Mouse (Mus musculus): ENCODE measurements around the gene 1810065E05Rik. TPM values are rescaled to one million over a fixed set of nuclear protein-coding genes. Genes with fewer than 3 reads are reported as not detected.

1810065E05Rik gene
- polyA plus RNA-seq (2016; fragmentation: Nextera tagmentation; extraction: Ambion mirVana): not detected in 2 replicates

DNA sequence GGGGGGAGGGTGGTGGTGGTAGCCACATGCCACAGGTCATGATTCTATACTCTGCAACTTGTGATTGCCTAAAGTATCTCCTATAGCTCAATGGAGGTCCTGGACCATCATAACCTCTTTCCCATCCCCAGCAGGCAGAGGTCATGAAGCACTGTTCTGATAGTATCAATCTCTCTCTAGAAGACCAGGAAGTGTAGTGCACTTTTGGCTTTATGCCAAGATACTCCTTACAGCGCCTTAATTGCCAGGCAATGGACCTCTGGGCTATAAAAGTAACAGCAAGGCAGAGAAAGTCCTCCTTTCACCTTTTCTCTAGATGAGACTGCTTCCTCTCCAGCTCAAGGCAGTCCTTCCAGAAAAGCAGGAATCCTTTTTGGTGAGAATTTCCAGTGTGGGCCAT lies at the start of gene 1810065E05Rik:
1810065E05Rik (plus strand) TSS at position 297 of the 400 bp plus-strand sequence.
- no peaks in the 10 kb centered on the region for H3K27me3 ChIP-seq (replicated peaks)
- H3K36me3 ChIP-seq: no peaks in the 10 kb centered on the region
- no peak within 1 kb of the TSS for H3K9ac ChIP-seq
- H3K27ac ChIP-seq: no peak within 1 kb of the TSS
- 50% methylated on average over 1 of the region's 1 CpGs for WGBS (ENCODE audit: insufficient replicate concordance)
- H3K4me1 ChIP-seq: no peaks in the 10 kb centered on the region
- H3K4me2 ChIP-seq: no peak within 1 kb of the TSS
- no peaks in the 10 kb centered on the region for H3K9me3 ChIP-seq (replicated peaks)
- no peak within 1 kb of the TSS for H3K4me3 ChIP-seq
- no peak for ATAC-seq

DNA sequence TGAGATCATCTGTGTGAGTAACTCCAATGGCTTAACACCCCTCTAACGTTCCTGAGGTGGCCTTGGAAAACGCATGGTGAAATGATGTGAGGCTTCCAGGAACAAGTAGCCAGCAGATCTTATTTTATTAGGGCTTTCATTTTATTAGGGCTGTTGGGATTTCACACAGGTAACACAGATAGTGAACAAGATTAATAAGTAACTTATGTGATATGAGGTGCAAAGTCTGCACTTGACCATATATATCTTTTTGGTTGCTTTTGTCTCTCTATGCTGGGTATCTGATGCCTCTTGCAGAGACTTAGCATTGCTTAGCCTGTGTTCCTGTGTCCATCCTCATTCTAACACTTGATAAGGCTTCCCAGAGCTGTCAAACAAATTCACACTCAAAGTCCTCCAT lies 43.6 kb upstream of the 1810065E05Rik start:
- Histone ChIP-seq H3K4me2 (no peak overlapping the region), H3K4me3 (no peak overlapping the region), H3K9ac (no peak overlapping the region), H3K27me3 (replicated peaks) (peaks cover 27% of the 10 kb centered on the region; the same call in 1 of the 2 replicates), H3K27ac (no peak overlapping the region), H3K9me3 (replicated peaks) (no peaks in the 10 kb centered on the region), H3K36me3 (no peaks in the 10 kb centered on the region), H3K4me1 (peaks cover 7% of the 10 kb centered on the region)
- ATAC-seq: no peak
- 48% methylated on average over 2 of the region's 2 CpGs for WGBS (ENCODE audit: insufficient replicate concordance)

GRCm38 (mm10) chr11:58377686-58378085 lies 43.2 kb upstream of the 1810065E05Rik start:
- ATAC-seq: no peak

DNA sequence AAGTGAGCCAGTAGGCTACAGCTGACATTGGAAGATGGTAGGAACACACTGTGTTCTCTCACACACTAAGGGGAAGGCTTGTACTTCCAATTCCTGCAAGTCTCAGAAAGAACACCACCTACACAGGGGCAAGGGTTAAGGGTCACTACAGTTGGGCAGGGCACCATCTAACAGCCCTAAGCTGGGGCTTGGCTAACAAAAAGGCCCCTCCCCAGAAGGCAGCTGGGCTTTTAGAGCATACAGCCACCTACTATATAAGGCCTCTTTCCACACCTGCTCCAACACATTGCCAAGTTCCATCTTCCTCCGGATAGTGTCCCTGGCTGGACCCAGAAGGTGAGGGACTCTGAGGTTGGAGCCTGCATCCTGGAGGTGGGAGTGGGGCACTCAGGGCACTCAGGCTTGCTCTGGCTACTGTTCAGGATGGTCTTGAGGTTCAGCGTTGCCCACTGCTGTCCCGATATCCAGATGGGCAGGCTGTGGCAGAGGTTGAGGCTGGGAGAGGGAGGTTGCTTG lies 42.1 kb upstream of the 1810065E05Rik start, which contains the start of gene Lypd8:
Lypd8 (plus strand) TSS at position 281 of the 516 bp plus-strand sequence.
- Histone ChIP-seq H3K4me3 (no peak within 1 kb of the TSS), H3K27me3 (replicated peaks) (peaks cover 28% of the 10 kb centered on the region; the same call in 1 of the 2 replicates), H3K9ac (no peak within 1 kb of the TSS), H3K27ac (no peak within 1 kb of the TSS), H3K9me3 (replicated peaks) (no peaks in the 10 kb centered on the region), H3K36me3 (no peaks in the 10 kb centered on the region), H3K4me2 (no peak within 1 kb of the TSS), H3K4me1 (peaks cover 7% of the 10 kb centered on the region)
- ATAC-seq: no peak
- WGBS (ENCODE audit: insufficient replicate concordance): 87% methylated on average over 3 of the region's 3 CpGs

More at GRCm38 (mm10) chr11:58377686-58378085, 43.2 kb upstream of the 1810065E05Rik start:
- peaks cover 28% of the 10 kb centered on the region; the same call in 1 of the 2 replicates for H3K27me3 ChIP-seq (replicated peaks)
- peaks cover 7% of the 10 kb centered on the region for H3K4me1 ChIP-seq
- H3K27ac ChIP-seq: no peak overlapping the region
- 33% methylated on average over 1 of the region's 1 CpGs for whole genome bisulfite sequencing (ENCODE audit: insufficient replicate concordance)
- H3K9me3 ChIP-seq (replicated peaks): no peaks in the 10 kb centered on the region
- no peak overlapping the region for H3K9ac ChIP-seq
- no peak overlapping the region for H3K4me3 ChIP-seq
- H3K4me2 ChIP-seq: no peak overlapping the region
- no peaks in the 10 kb centered on the region for H3K36me3 ChIP-seq

DNA sequence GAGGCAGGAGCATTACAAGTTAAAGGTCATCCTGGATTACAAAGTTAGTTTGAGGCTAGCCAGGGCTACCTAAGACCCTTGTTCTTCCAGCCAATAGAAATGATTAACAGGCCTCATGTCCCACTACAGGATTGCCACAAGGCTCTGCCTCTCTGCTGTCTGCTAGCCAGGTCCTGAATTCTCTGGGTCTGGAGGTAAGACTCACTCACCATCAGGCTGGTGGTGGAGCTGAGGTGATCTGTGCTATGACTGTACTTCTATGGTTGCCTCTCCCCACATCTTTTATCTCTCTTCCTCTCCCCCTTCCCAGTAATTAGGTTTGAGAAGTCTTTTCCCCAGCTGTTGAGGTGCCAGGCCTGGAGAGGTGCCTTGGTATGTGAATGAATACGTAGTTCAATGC lies 41.4 kb upstream of the 1810065E05Rik start:
- no peaks in the 10 kb centered on the region for H3K36me3 ChIP-seq
- peaks cover 28% of the 10 kb centered on the region; the same call in 1 of the 2 replicates for H3K27me3 ChIP-seq (replicated peaks)
- H3K9ac ChIP-seq: no peak overlapping the region
- H3K27ac ChIP-seq: no peak overlapping the region
- 87% methylated on average over 1 of the region's 1 CpGs for WGBS (ENCODE audit: insufficient replicate concordance)
- H3K4me1 ChIP-seq: peaks cover 7% of the 10 kb centered on the region
- H3K4me2 ChIP-seq: no peak overlapping the region
- ATAC-seq: no peak
- H3K4me3 ChIP-seq: no peak overlapping the region
- H3K9me3 ChIP-seq (replicated peaks): no peaks in the 10 kb centered on the region

- WGBS (ENCODE audit: insufficient replicate concordance): 79% methylated on average over 6 of the region's 6 CpGs
- H3K4me3 ChIP-seq: no peak overlapping the region
These were observed 38.4 kb upstream of the 1810065E05Rik start for GRCm38 (mm10) chr11:58382471-58382870.

DNA sequence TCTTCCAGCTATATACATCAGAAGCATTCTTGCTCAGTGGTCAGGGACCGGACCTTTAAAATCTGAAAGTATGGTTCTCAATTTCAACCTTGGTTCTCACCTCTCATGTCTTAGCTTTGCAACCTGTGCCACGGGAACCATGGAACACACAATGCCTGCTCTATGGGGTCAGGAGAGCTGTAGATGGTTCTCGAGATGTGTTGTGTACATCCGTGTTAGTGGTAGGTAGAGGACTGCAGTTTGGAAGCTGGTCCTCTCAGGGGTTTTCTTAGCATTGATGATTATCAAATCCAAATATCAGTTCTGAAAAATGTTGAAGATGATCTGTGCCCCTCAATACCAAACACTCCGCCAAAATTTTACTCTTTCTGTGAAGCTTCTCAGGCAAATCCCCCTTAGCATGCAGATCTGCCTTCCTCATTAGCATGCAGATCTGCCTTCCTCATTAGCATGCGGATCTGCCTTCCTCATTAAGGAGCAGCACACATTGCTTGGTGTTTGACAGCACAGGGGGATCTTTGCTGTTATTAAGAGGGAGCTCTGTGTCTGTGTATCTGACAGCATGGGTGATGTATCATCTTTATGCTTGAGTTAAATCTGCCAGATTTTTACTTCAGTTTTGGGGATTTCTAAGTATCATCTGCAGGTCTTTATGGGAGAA lies 20.8 kb upstream of the 1810065E05Rik start:
- H3K4me2 ChIP-seq: no peak overlapping the region
- H3K9ac ChIP-seq: no peak overlapping the region
- 55% methylated on average over 6 of the region's 6 CpGs for WGBS (ENCODE audit: insufficient replicate concordance)
- ATAC-seq: no peak
- H3K27ac ChIP-seq: no peak overlapping the region
- H3K4me3 ChIP-seq: no peak overlapping the region
- peaks cover 4% of the 10 kb centered on the region; the same call in 1 of the 2 replicates for H3K4me1 ChIP-seq
- H3K36me3 ChIP-seq: no peaks in the 10 kb centered on the region
- H3K9me3 ChIP-seq (replicated peaks): no peaks in the 10 kb centered on the region
- peaks cover 18% of the 10 kb centered on the region for H3K27me3 ChIP-seq (replicated peaks)

More at GRCm38 (mm10) chr11:58382471-58382870, 38.4 kb upstream of the 1810065E05Rik start:
- ATAC-seq: no peak
- Histone ChIP-seq H3K27me3 (replicated peaks) (peaks cover 28% of the 10 kb centered on the region; the same call in 1 of the 2 replicates), H3K9me3 (replicated peaks) (no peaks in the 10 kb centered on the region), H3K27ac (no peak overlapping the region), H3K9ac (no peak overlapping the region), H3K4me1 (peaks cover 7% of the 10 kb centered on the region), H3K4me2 (no peak overlapping the region), H3K36me3 (no peaks in the 10 kb centered on the region)

DNA sequence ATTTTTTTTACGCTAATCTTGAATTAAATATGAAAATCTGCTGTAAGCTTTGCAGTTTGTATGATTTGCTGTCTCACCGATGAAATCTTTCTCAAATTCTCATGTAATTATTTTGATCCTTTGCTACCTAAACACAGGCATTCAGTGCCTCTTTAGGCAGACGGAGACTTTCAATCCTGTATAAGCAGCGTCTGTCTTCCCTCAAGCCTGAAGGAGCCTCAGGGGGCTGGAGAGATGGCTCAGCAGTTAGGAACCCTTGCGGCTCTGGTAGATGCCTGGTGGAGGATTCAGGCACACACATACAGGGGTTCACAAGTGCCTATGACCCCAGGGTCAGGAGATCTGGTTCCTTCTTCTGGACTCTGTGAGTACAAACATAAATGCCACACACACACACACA lies 20.3 kb upstream of the 1810065E05Rik start:
- H3K4me3 ChIP-seq: no peak overlapping the region
- ATAC-seq: no peak
- H3K36me3 ChIP-seq: no peaks in the 10 kb centered on the region
- H3K4me1 ChIP-seq: peaks cover 4% of the 10 kb centered on the region; the same call in 1 of the 2 replicates
- no peak overlapping the region for H3K4me2 ChIP-seq
- H3K27ac ChIP-seq: no peak overlapping the region
- H3K9me3 ChIP-seq (replicated peaks): no peaks in the 10 kb centered on the region
- H3K9ac ChIP-seq: no peak overlapping the region
- H3K27me3 ChIP-seq (replicated peaks): peaks cover 18% of the 10 kb centered on the region
- WGBS (ENCODE audit: insufficient replicate concordance): 58% methylated on average over 5 of the region's 5 CpGs

DNA sequence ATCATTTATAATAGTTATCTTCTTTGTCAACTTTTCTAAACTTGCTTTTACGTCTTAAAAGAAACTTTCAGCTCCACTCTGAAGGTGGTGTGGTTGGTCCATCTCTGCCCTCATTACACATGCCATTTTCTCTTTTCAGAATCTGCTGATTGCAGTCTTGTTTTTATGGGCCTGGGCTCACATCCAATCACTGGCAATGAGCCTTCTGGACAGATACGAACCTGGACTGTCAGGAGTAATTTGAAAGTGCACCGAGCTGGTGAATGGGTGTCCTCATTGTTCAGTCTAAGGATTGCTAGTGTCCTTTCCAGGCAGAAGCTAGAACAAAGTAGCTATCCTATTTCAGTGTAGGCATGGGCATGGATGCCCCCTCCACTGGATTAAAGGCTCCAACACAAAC lies 12.8 kb upstream of the 1810065E05Rik start:
- H3K27ac ChIP-seq: no peak overlapping the region
- WGBS (ENCODE audit: insufficient replicate concordance): 60% methylated on average over 3 of the region's 3 CpGs
- H3K36me3 ChIP-seq: no peaks in the 10 kb centered on the region
- no peak overlapping the region for H3K4me3 ChIP-seq
- peaks cover 9% of the 10 kb centered on the region for H3K27me3 ChIP-seq (replicated peaks)
- H3K4me2 ChIP-seq: no peak overlapping the region
- no peak for ATAC-seq
- no peaks in the 10 kb centered on the region for H3K4me1 ChIP-seq
- no peaks in the 10 kb centered on the region for H3K9me3 ChIP-seq (replicated peaks)
- no peak overlapping the region for H3K9ac ChIP-seq

GRCm38 (mm10) chr11:58418336-58418735 lies 2.6 kb upstream of the 1810065E05Rik start:
- no peak overlapping the region for H3K9ac ChIP-seq
- WGBS (ENCODE audit: insufficient replicate concordance): 62% methylated on average over 3 of the region's 3 CpGs
- H3K9me3 ChIP-seq (replicated peaks): no peaks in the 10 kb centered on the region

GRCm38 (mm10) chr11:58432259-58432658 lies 11.3 kb downstream of the 1810065E05Rik start, which contains the start of gene Gm12253:
TSS of gene Gm12253 (plus strand) at chr11:58432559.
- H3K4me3 ChIP-seq: no peak within 1 kb of the TSS
- H3K36me3 ChIP-seq: no peaks in the 10 kb centered on the region
- no peak for ATAC-seq
- no peaks in the 10 kb centered on the region for H3K9me3 ChIP-seq (replicated peaks)
- no peaks in the 10 kb centered on the region for H3K4me1 ChIP-seq
- 60% methylated on average over 3 of the region's 3 CpGs for WGBS (ENCODE audit: insufficient replicate concordance)
- H3K27me3 ChIP-seq (replicated peaks): no peaks in the 10 kb centered on the region
- H3K4me2 ChIP-seq: no peak within 1 kb of the TSS
- H3K9ac ChIP-seq: no peak within 1 kb of the TSS
- no peak within 1 kb of the TSS for H3K27ac ChIP-seq

More at GRCm38 (mm10) chr11:58418336-58418735, 2.6 kb upstream of the 1810065E05Rik start:
- no peak for ATAC-seq
- Histone ChIP-seq H3K4me3 (no peak overlapping the region), H3K4me1 (no peaks in the 10 kb centered on the region), H3K36me3 (no peaks in the 10 kb centered on the region), H3K27me3 (replicated peaks) (no peaks in the 10 kb centered on the region), H3K4me2 (no peak overlapping the region), H3K27ac (no peak overlapping the region)

GRCm38 (mm10) chr11:58437866-58438265 lies 17.0 kb downstream of the 1810065E05Rik start:
- H3K4me2 ChIP-seq: no peak overlapping the region
- no peak overlapping the region for H3K9ac ChIP-seq
- no peaks in the 10 kb centered on the region for H3K4me1 ChIP-seq
- H3K9me3 ChIP-seq (replicated peaks): no peaks in the 10 kb centered on the region
- 33% methylated on average over 5 of the region's 5 CpGs for WGBS (ENCODE audit: insufficient replicate concordance)
- H3K4me3 ChIP-seq: no peak overlapping the region
- ATAC-seq: no peak
- no peaks in the 10 kb centered on the region for H3K36me3 ChIP-seq
- no peak overlapping the region for H3K27ac ChIP-seq
- H3K27me3 ChIP-seq (replicated peaks): no peaks in the 10 kb centered on the region
